Mouse (Mus musculus) CH12.LX (cell line): ENCODE results near the gene Cd151. TPM values are rescaled to one million over a fixed set of nuclear protein-coding genes. Genes with fewer than 3 reads are reported as not detected.

Source experiments
- DNase-seq: peaks from one replicate; pipeline ENCODE4 v3.0.0-alpha.2; 2013; ENCODE audit errors: extremely low read depth
- H3K27ac ChIP-seq: 2 replicates; pipeline ENCODE4 v1.5.1; 2012; ENCODE audit warnings: low read depth, mild to moderate bottlenecking, control low read depth, moderate library complexity; ENCODE audit not compliant: insufficient read depth
- H3K27me3 ChIP-seq: replicated peaks from 2 replicates; pipeline ENCODE3; 2012; ENCODE audit warnings: inconsistent platforms
- H3K36me3 ChIP-seq, 2 experiments: replicated peaks in 1 of 2; 2 replicates each; pipeline versions ENCODE3 to v1.6.1; 2012; ENCODE audit warnings: inconsistent platforms in 1 of 2, low read length in 1 of 2, mild to moderate bottlenecking in 1 of 2, mixed read lengths in 1 of 2, moderate library complexity in 1 of 2; ENCODE audit not compliant: control insufficient read depth in 1 of 2, insufficient read depth in 1 of 2
- H3K4me1 ChIP-seq, 2 experiments: 2 replicates each; pipeline ENCODE4 v1.6.1; 2012; ENCODE audit warnings: inconsistent platforms in 1 of 2, moderate library complexity in 1 of 2; ENCODE audit not compliant: insufficient read depth in 2 of 2, control insufficient read depth in 1 of 2
- H3K4me2 ChIP-seq: 2 replicates; pipeline ENCODE4 v1.6.1; 2012; ENCODE audit warnings: low read depth, mild to moderate bottlenecking, control low read depth; ENCODE audit not compliant: poor library complexity, insufficient read depth, severe bottlenecking
- H3K4me3 ChIP-seq, 3 experiments: fragments of 150-350 bp in 1 of 3; sonication (generic) in 1 of 3; replicated peaks in 1 of 3; 2 replicates each; pipeline versions ENCODE3 to v1.5.1; 2011 to 2012; ENCODE audit warnings: low read depth in 2 of 3, low read length in 2 of 3, mild to moderate bottlenecking in 2 of 3, moderate library complexity in 2 of 3, control low read depth in 1 of 3, improper control_type of control experiment in 1 of 3, inconsistent platforms in 1 of 3, mixed read lengths in 1 of 3; ENCODE audit not compliant: poor library complexity in 1 of 3
- H3K79me2 ChIP-seq: replicated peaks from 2 replicates; pipeline ENCODE4 v1.6.1; 2012; ENCODE audit warnings: mild to moderate bottlenecking, moderate library complexity; ENCODE audit not compliant: control insufficient read depth, poor library complexity, insufficient read depth, severe bottlenecking; ENCODE audit errors: extremely low read depth
- H3K9ac ChIP-seq: 2 replicates; pipeline ENCODE4 v1.6.1; 2012; ENCODE audit warnings: low read depth, mild to moderate bottlenecking, control low read depth, moderate library complexity; ENCODE audit not compliant: insufficient read depth
- H3K9me3 ChIP-seq: replicated peaks from 2 replicates; pipeline ENCODE3; 2012; ENCODE audit warnings: low read length, inconsistent platforms, mixed read lengths
- BHLHE40 ChIP-seq: IDR thresholded peaks from 2 replicates; pipeline ENCODE4 v1.6.1; 2011; ENCODE audit warnings: mild to moderate bottlenecking, low read depth, low read length, improper control_type of control experiment
- CTCF ChIP-seq, 2 experiments: IDR thresholded peaks in 1 of 2; conservative IDR thresholded peaks in 1 of 2; 2 replicates each; pipeline ENCODE4 v1.5.1; 2011 to 2012; ENCODE audit warnings: low read depth in 2 of 2, low read length in 2 of 2, improper control_type of control experiment in 1 of 2, inconsistent platforms in 1 of 2, mild to moderate bottlenecking in 1 of 2, moderate library complexity in 1 of 2
- E2F4 ChIP-seq: IDR thresholded peaks from 2 replicates; pipeline ENCODE4 v1.6.1; 2011; ENCODE audit warnings: low read depth, low read length, improper control_type of control experiment; ENCODE audit not compliant: insufficient replicate concordance
- ELF1 ChIP-seq: IDR thresholded peaks from 2 replicates; pipeline ENCODE4 v1.6.1; 2014; ENCODE audit warnings: low read depth, mild to moderate bottlenecking, inconsistent platforms, low read length, improper control_type of control experiment
- JUND ChIP-seq: conservative IDR thresholded peaks from 2 replicates; pipeline ENCODE4 v1.6.1; 2011; ENCODE audit warnings: low read depth, low read length, improper control_type of control experiment
- KAT2A ChIP-seq: IDR thresholded peaks from 2 replicates; pipeline ENCODE4 v1.6.1; 2012; ENCODE audit warnings: low read length, improper control_type of control experiment, inconsistent platforms; ENCODE audit not compliant: insufficient replicate concordance
- MAZ ChIP-seq: IDR thresholded peaks from 2 replicates; pipeline ENCODE4 v1.6.1; 2012; ENCODE audit warnings: low read depth, mild to moderate bottlenecking, inconsistent platforms, low read length, improper control_type of control experiment, moderate library complexity
- NELFE ChIP-seq: IDR thresholded peaks from 2 replicates; pipeline ENCODE4 v1.6.1; 2011; ENCODE audit warnings: low read depth, low read length, improper control_type of control experiment
- NRF1 ChIP-seq: IDR thresholded peaks from 2 replicates; pipeline ENCODE4 v1.6.1; 2014; ENCODE audit warnings: low read depth, mild to moderate bottlenecking, inconsistent platforms, low read length, improper control_type of control experiment, moderate library complexity
- POLR2A ChIP-seq: IDR thresholded peaks from 2 replicates; pipeline ENCODE4 v1.6.1; 2011; ENCODE audit warnings: low read depth, mild to moderate bottlenecking, improper control_type of control experiment, low read length
- RAD21 ChIP-seq: IDR thresholded peaks from 2 replicates; pipeline ENCODE4 v1.6.1; 2011; ENCODE audit warnings: low read depth, mild to moderate bottlenecking, low read length, improper control_type of control experiment, moderate library complexity
- RCOR1 ChIP-seq: conservative IDR thresholded peaks from 2 replicates; pipeline ENCODE4 v1.6.1; 2012; ENCODE audit warnings: low read depth, mild to moderate bottlenecking, inconsistent platforms, low read length, improper control_type of control experiment
- SMC3 ChIP-seq: IDR thresholded peaks from 2 replicates; pipeline ENCODE4 v1.6.1; 2011; ENCODE audit warnings: low read depth, low read length, improper control_type of control experiment
- USF1 ChIP-seq: IDR thresholded peaks from 2 replicates; pipeline ENCODE4 v1.6.1; 2014; ENCODE audit warnings: low read depth, mild to moderate bottlenecking, inconsistent platforms, low read length, improper control_type of control experiment
- ZKSCAN1 ChIP-seq: IDR thresholded peaks from 2 replicates; pipeline ENCODE4 v1.6.1; 2012; ENCODE audit warnings: low read depth, inconsistent platforms, low read length, improper control_type of control experiment, borderline replicate concordance
- ZNF384 ChIP-seq: IDR thresholded peaks from 2 replicates; pipeline ENCODE4 v1.6.1; 2012; ENCODE audit warnings: low read depth, low read length, improper control_type of control experiment, inconsistent platforms
- dilution Hi-C: fragments of 300-500 bp; cut with MboI; formaldehyde crosslinking; loops from 2 replicates; pipeline ENCODE4 v1.14.3; 2020; ENCODE audit warnings: low sequenced_read_pairs; ENCODE audit not compliant: extremely low pct_unique_long_range_greater_than_20kb, extremely low pct_ligation_motif_present
- in situ Hi-C: fragments of 300-500 bp; cut with MboI; formaldehyde crosslinking; loops from 3 replicates; pipeline ENCODE4 v1.14.3; 2019; ENCODE audit warnings: low sequenced_read_pairs, low pct_ligation_motif_present, low pct_unique_long_range_greater_than_20kb, mixed read lengths
- polyA plus RNA-seq: library from polyadenylated mRNA; unstranded; fragments of >175 nt; gene quantifications from 2 replicates; pipeline ENCODE4 v1.2.1, GENCODE M21; 2012; ENCODE audit warnings: low read depth; ENCODE audit not compliant: insufficient read length
- total RNA-seq, 2 experiments: library from RNA; depleted of rRNA; stranded (reverse); fragments of 300-350 nt in 1 of 2; fragments of >200 nt in 1 of 2; gene quantifications; 2 replicates each; pipeline ENCODE4 v1.2.3; 2012 to 2014

Gene Cd151
- total and polyA plus RNA-seq, 3 experiments = 10.6 to 21.1 (median 14.9) TPM

DNA sequence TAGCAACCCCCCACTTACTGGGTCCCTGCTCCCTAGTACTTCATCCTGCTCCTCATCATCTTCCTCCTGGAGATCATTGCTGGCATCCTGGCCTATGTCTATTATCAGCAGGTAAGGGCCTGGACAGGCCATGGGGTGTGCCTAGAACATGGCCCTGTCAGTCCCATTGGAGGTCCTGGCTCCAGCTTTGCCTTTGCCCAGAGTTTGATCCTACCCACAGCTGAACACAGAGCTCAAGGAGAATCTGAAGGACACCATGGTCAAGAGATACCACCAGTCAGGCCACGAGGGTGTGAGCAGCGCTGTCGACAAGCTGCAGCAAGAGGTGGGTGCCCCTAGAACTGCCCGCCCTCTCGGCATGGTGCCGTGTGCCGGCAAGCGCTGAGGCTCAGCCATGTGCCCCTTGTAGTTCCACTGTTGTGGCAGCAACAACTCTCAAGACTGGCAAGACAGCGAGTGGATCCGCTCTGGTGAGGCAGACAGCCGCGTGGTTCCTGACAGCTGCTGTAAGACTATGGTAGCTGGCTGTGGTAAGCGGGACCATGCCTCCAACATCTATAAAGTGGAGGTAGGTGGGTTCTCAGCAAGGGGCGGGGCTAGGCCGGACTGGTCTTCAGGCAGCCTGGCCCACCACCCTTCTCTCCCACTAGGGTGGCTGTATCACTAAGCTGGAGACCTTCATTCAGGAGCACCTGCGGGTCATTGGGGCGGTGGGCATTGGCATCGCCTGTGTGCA is 2.9 kb downstream of the Cd151 start:
- H3K36me3 ChIP-seq = peaks cover 27 to 46% of the 10 kb centered on the region in 2 experiments
- no peak overlapping the region for H3K27ac ChIP-seq

GRCm38 (mm10) chr7:141470637-141470944 is 3.4 kb downstream of the Cd151 start:
- Histone ChIP-seq H3K4me2 (no peak overlapping the region), H3K27me3 (peaks cover 2% of the 10 kb centered on the region), H3K27ac (no peak overlapping the region), H3K36me3 (peaks cover 27 to 46% of the 10 kb centered on the region in 2 experiments)
- DNase-seq = no peak
- in situ Hi-C loops = no loop called here
- TF ChIP-seq MAZ (no peak), USF1 (no peak), BHLHE40 (no peak), SMC3 (no peak), RCOR1 (no peak), ELF1 (no peak), CTCF (conservative IDR thresholded peaks at IDR 0.05 in 1 of 2, IDR thresholded peaks at IDR 0.05 in 1 of 2; ENCODE audit: low read depth in 2 of 2, low read length in 2 of 2) (no peak), ZNF384 (no peak), NRF1 (no peak), ZKSCAN1 (no peak), E2F4 (no peak), JUND (no peak), KAT2A (no peak), NELFE (no peak), POLR2A (no peak), RAD21 (no peak)
- TF ChIP-seq, all 38 proteins: peak for 0
- Histone ChIP-seq H3K9ac (no peak overlapping the region), H3K4me1 (peaks cover 29 to 53% of the 10 kb centered on the region in 2 experiments), H3K79me2 (peaks cover 22% of the 10 kb centered on the region), H3K4me3 (no peak overlapping the region), H3K9me3 (no peaks in the 10 kb centered on the region)
- dilution Hi-C loops = no loop called here

More for the DNA sequence above, 2.9 kb downstream of the Cd151 start:
- in situ Hi-C loops = no loop called here
- no peaks in the 10 kb centered on the region for H3K9me3 ChIP-seq
- H3K4me3 ChIP-seq = no peak overlapping the region
- no peak for TF ChIP-seq NELFE
- dilution Hi-C loops = no loop called here
- H3K4me1 ChIP-seq = peaks cover 29 to 51% of the 10 kb centered on the region in 2 experiments
- peaks cover 22% of the 10 kb centered on the region for H3K79me2 ChIP-seq
- H3K27me3 ChIP-seq = no peaks in the 10 kb centered on the region
- no peak for DNase-seq
- H3K9ac ChIP-seq = no peak overlapping the region
- H3K4me2 ChIP-seq = no peak overlapping the region
